Mouse (Mus musculus) midbrain, embryonic 14.5 days (tissue): Measurements from ENCODE around the gene Furin. TPM values are rescaled to one million over a fixed set of nuclear protein-coding genes. Genes with fewer than 3 reads are reported as not detected.

Experiments used
- ATAC-seq: fragments of 200-750 bp; cut with Nextera tagmentation; 2 replicates; pipeline ENCODE4 v1.8.0; 2017; ENCODE audit warnings: moderate number of reproducible peaks, moderate library complexity; ENCODE audit not compliant: low FRiP score, low TSS enrichment
- DNase-seq: peaks from one replicate; pipeline ENCODE4 v3.0.0-alpha.2; 2015
- H3K27ac ChIP-seq: fragments of 300-500 bp; sonication (generic); replicated peaks from 2 replicates; pipeline ENCODE4 v1.5.1; 2014; ENCODE audit warnings: mild to moderate bottlenecking, low read depth, low read length, moderate library complexity
- H3K27me3 ChIP-seq: fragments of 300-500 bp; sonication (generic); 2 replicates; pipeline ENCODE4 v1.6.1; 2014; ENCODE audit warnings: low read length, control low read depth, mixed read lengths; ENCODE audit not compliant: control insufficient read depth, insufficient read depth
- H3K36me3 ChIP-seq: fragments of 300-500 bp; sonication (generic); 2 replicates; pipeline ENCODE4 v1.6.1; 2014; ENCODE audit warnings: low read length, control low read depth; ENCODE audit not compliant: control insufficient read depth, insufficient read depth
- H3K4me1 ChIP-seq: fragments of 300-500 bp; sonication (generic); 2 replicates; pipeline ENCODE4 v1.6.1; 2014; ENCODE audit warnings: mild to moderate bottlenecking, antibody characterized with exemption, low read length, control low read depth; ENCODE audit not compliant: control insufficient read depth, insufficient read depth
- H3K4me2 ChIP-seq: fragments of 300-500 bp; sonication (generic); 2 replicates; pipeline ENCODE4 v1.6.1; 2014; ENCODE audit warnings: mild to moderate bottlenecking, low read length, moderate library complexity
- H3K4me3 ChIP-seq: fragments of 300-500 bp; sonication (generic); replicated peaks from 2 replicates; pipeline ENCODE4 v1.5.1; 2014; ENCODE audit warnings: low read depth, low read length
- H3K9ac ChIP-seq: fragments of 300-500 bp; sonication (generic); replicated peaks from 2 replicates; pipeline ENCODE4 v1.6.1; 2014; ENCODE audit warnings: mild to moderate bottlenecking, low read length, moderate library complexity
- H3K9me3 ChIP-seq: fragments of 300-500 bp; sonication (generic); 2 replicates; pipeline ENCODE4 v1.6.1; 2016; ENCODE audit warnings: low read length, control low read depth, mixed read lengths; ENCODE audit not compliant: control insufficient read depth
- WGBS: fragments of 180-500 bp; shearing (Covaris S2); extraction: QIAGEN DNeasy Blood & Tissue Kit; methylation state at CpG from one replicate; pipeline ENCODE4 v1.1.7; 2014; 5-methylcytosine and 5-hydroxymethylcytosine counted together
- polyA plus RNA-seq: library from polyadenylated mRNA; unstranded; fragments of >200 nt; fragmentation: Nextera tagmentation; extraction: Ambion mirVana; gene quantifications from 2 replicates; pipeline ENCODE4 v1.2.1, GENCODE M21; 2014

Gene Furin
- polyA plus RNA-seq, 1 experiment from 2014 or later = 4.9 TPM

DNA sequence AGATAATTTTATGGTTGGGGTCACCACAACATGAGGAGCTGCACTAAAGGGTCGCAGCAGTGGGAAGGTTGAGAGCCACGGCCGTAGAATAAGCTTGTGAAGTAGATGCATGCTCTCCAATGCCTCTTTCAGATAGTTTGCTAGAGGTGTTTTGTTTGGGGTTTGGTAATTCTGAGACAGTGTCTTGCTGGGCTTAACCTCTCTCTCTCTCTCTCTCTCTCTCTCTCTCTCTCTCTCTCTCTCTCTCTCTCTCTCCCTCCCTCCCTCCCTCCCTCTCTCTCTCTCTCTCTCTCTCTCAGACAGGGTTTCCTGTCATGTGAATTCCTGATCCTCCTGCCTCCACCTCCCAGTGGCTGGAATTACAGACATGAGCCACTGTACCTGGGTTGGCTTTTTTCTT lies 30.5 kb downstream of the Furin start:
- WGBS = 96% methylated on average over 3 of the region's 3 CpGs
- Histone ChIP-seq H3K27ac (no peak overlapping the region), H3K4me2 (no peak overlapping the region), H3K9ac (no peak overlapping the region), H3K36me3 (no peaks in the 10 kb centered on the region), H3K4me3 (no peak overlapping the region), H3K27me3 (no peaks in the 10 kb centered on the region), H3K4me1 (peaks cover 5% of the 10 kb centered on the region), H3K9me3 (no peaks in the 10 kb centered on the region)
- DNase-seq = no peak
- ATAC-seq = no peak

DNA sequence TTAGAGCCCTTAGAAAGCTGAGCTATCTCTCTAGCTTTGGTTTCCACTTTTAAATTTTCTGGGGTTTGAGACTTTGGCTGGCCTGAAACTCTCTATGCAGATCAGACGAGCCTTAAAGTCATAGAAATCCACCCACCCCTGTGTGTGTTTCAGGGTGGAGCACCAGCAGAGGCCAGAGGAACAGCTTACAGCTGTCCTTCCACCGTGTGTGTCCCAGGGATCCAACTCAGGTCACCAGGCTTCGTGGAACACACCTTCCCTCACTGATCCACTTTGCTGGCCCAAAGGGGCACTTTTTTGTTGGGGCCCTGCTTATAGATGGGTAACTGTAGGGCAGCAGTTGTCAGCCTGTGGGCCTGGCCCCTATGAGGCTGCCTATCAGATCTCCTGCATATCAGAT lies 31.0 kb downstream of the Furin start:
- H3K9me3 ChIP-seq = no peaks in the 10 kb centered on the region
- no peaks in the 10 kb centered on the region for H3K36me3 ChIP-seq
- no peak overlapping the region for H3K9ac ChIP-seq
- no peak overlapping the region for H3K4me2 ChIP-seq
- no peak overlapping the region for H3K27ac ChIP-seq
- ATAC-seq (no peak), DNase-seq (no peak)
- H3K4me3 ChIP-seq = no peak overlapping the region
- H3K4me1 ChIP-seq = peaks cover 10% of the 10 kb centered on the region
- no peaks in the 10 kb centered on the region for H3K27me3 ChIP-seq
- 73% methylated on average over 3 of the region's 3 CpGs for whole genome bisulfite sequencing

DNA sequence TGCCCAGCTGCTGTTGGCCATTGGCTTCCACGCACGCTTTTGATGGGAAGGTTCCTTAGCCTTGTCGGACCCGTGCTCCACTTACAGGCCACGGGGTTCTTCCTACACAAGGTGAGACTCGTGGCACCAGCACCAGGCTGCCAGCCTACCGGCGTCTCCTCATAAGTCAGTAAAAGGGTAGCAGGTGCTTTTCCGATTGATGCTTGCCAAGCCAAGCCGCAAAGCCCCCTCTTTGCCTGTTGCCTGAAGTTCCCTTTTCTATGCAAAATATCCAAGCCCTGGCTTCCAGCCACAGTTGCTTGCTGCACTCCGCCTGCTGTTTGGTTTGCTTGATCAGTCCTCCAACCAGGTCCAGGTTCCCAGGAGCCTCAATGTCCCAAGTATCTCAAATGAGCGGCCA lies 31.4 kb downstream of the Furin start:
- WGBS = 80% methylated on average over 12 of the region's 12 CpGs

DNA sequence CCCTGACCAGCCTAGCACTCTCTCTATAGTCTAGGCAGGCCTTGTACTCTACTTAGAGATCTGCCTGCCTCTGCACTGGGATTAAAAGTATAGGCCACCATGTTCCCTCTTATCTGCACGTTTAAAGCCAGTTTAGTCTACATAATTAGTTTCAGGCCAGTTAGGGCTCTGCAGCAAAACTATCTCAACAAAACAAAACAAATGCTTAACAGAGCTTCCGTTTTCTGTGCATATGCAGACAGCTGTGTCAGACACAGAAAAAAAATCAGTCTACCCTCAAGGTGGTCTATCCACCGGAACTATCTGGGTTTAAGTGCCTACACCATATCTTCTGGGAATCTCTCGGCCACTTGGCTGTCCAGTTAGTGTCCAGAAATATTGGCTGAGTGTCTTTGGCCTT lies 31.9 kb downstream of the Furin start:
- H3K27me3 ChIP-seq = no peaks in the 10 kb centered on the region
- no peak for ATAC-seq
- peaks cover 14% of the 10 kb centered on the region for H3K4me1 ChIP-seq
- WGBS = 84% methylated on average over 4 of the region's 4 CpGs
- DNase-seq = no peak
- peaks cover 4% of the 10 kb centered on the region for H3K36me3 ChIP-seq
- no peak overlapping the region for H3K9ac ChIP-seq
- no peak overlapping the region for H3K27ac ChIP-seq
- H3K4me3 ChIP-seq = no peak overlapping the region
- no peaks in the 10 kb centered on the region for H3K9me3 ChIP-seq
- no peak overlapping the region for H3K4me2 ChIP-seq

More for the DNA sequence above, 31.4 kb downstream of the Furin start:
- H3K4me3 ChIP-seq = no peak overlapping the region
- ATAC-seq = no peak
- H3K4me1 ChIP-seq = peaks cover 14% of the 10 kb centered on the region
- DNase-seq = peak; percentile 27
- H3K27me3 ChIP-seq = no peaks in the 10 kb centered on the region
- no peak overlapping the region for H3K4me2 ChIP-seq
- no peaks in the 10 kb centered on the region for H3K9me3 ChIP-seq
- H3K27ac ChIP-seq = no peak overlapping the region
- H3K9ac ChIP-seq = no peak overlapping the region
- no peaks in the 10 kb centered on the region for H3K36me3 ChIP-seq

DNA sequence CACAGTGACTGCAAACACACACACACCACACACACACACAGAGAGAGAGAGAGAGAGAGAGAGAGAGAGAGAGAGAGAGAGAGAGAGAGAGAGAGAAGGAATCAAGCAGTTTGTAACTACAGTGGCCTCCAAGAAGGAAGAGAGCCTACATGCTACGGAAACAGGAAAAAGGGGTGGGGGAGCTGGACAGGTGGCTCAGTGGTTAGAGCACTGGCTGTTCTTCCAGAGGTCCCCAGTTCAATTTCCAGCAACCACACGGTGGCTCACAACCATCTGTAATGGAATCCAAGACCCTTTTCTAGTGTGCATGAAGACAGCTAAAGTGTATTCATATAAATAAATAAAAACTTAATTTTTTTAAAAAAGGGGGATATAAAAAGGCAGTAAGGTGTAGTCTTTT lies 32.6 kb downstream of the Furin start:
- no peak for DNase-seq
- no peak overlapping the region for H3K9ac ChIP-seq
- 61% methylated on average over 2 of the region's 2 CpGs for WGBS

DNA sequence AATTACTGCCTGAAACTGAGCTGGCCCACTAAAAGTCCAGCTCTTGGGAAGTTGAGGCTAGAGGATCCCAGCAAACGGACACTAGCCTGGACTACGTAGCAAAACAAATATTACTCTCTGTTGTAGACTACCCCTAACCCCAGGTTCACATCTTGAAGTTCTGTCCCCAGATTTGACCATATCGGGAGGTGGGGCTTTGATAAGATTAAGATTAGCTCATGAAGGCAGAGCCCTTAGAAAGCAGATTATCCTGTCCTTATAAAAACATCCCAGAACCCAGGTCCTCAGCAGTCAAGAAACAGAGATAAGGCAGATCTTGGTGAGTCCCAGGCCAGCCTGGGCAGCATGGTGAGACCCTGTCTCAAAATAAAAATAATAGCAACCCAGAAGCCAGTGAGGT lies 33.1 kb downstream of the Furin start:
- 86% methylated on average over 3 of the region's 3 CpGs for WGBS
- no peak for DNase-seq
- H3K27ac ChIP-seq = no peak overlapping the region
- H3K9ac ChIP-seq = no peak overlapping the region
- peaks cover 16% of the 10 kb centered on the region for H3K36me3 ChIP-seq
- no peaks in the 10 kb centered on the region for H3K9me3 ChIP-seq
- no peak for ATAC-seq
- peaks cover 14% of the 10 kb centered on the region for H3K4me1 ChIP-seq
- H3K4me2 ChIP-seq = no peak overlapping the region
- no peaks in the 10 kb centered on the region for H3K27me3 ChIP-seq
- H3K4me3 ChIP-seq = no peak overlapping the region

More for the DNA sequence above, 32.6 kb downstream of the Furin start:
- Histone ChIP-seq H3K27ac (no peak overlapping the region), H3K4me1 (peaks cover 14% of the 10 kb centered on the region), H3K4me2 (no peak overlapping the region), H3K4me3 (no peak overlapping the region), H3K36me3 (peaks cover 11% of the 10 kb centered on the region), H3K27me3 (no peaks in the 10 kb centered on the region), H3K9me3 (no peaks in the 10 kb centered on the region)
- no peak for ATAC-seq

DNA sequence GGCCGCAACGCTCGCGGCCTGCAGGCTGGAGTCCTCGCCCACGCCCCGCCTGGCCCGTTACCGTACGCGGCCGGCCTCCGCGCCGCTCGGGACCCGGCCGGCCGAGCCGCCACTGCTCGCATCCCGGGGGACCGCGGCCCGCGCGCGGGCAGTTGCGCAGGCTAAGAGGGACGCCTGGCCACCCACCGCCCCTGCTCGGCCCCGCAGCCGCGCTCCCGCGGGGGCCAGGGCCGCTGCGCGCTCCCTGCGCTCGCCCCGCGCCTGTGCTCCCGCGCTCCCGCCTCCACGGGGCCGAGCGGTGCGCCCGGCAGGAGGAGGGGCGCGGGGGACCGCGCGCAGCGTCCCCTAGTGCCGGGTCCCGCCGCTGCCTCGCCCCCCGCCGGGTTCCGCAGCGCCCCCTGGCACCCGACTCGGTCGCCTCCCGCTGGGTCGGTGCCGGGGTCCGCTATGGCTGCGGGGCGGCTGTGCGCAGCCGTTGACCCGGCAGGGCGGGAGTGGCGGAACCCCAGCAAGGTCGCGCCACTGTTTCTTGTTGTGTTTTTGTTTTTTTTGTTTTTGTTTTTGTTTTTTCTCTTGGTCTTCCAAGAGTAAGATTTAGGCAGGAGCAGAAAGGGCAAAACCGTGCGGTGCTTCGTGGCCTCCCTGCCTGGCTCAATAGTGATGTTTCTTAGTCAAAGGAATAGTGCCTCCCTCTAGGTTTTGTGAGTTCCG lies 34.0 kb downstream of the Furin start, which contains the start of gene Man2a2:
Gene Man2a2 (minus strand): TSS at position 335 of the 711 bp plus-strand sequence.
- peak; percentile 71 for ATAC-seq
- H3K27me3 ChIP-seq = no peaks in the 10 kb centered on the region
- H3K9me3 ChIP-seq = no peaks in the 10 kb centered on the region
- peaks cover 14% of the 10 kb centered on the region for H3K4me1 ChIP-seq
- peak within 1 kb of the TSS; percentile 75 for H3K4me2 ChIP-seq
- H3K9ac ChIP-seq = peak within 1 kb of the TSS; percentile 86
- under 1% methylated on average over 85 of the region's 86 CpGs for WGBS
- H3K27ac ChIP-seq = peak within 1 kb of the TSS; percentile 82
- peak within 1 kb of the TSS; percentile 76 for H3K4me3 ChIP-seq
- H3K36me3 ChIP-seq = peaks cover 25% of the 10 kb centered on the region
- DNase-seq = peak; percentile 92

DNA sequence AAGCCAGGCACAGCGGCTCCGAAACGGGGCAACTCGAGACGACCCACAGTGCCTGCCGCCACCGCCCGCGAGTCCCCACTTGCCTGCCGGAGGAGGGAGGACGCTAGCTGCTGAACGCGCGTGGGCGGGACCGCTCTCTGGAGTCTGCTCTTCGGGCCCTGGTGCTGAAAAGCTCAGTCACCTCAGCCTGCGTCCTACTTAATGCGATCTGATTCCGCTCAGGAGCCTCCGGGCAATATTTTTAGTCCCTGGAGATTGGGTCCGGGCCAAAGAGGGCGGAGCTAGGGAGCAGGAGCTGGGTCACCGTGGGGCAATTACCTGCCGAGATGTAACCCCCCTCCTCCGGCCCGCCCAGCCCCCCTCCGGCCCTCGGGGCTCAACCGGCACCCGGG lies 34.6 kb downstream of the Furin start:
- WGBS = under 1% methylated on average over 31 of the region's 31 CpGs
- Histone ChIP-seq H3K36me3 (peaks cover 31% of the 10 kb centered on the region), H3K27me3 (no peaks in the 10 kb centered on the region), H3K9ac (peak overlapping the region; percentile 86), H3K4me1 (peaks cover 14% of the 10 kb centered on the region), H3K27ac (peak overlapping the region; percentile 82), H3K4me2 (peak overlapping the region; percentile 75), H3K4me3 (peak overlapping the region; percentile 76), H3K9me3 (no peaks in the 10 kb centered on the region)
- ATAC-seq (peak; percentile 69), DNase-seq (peak; percentile 81)

DNA sequence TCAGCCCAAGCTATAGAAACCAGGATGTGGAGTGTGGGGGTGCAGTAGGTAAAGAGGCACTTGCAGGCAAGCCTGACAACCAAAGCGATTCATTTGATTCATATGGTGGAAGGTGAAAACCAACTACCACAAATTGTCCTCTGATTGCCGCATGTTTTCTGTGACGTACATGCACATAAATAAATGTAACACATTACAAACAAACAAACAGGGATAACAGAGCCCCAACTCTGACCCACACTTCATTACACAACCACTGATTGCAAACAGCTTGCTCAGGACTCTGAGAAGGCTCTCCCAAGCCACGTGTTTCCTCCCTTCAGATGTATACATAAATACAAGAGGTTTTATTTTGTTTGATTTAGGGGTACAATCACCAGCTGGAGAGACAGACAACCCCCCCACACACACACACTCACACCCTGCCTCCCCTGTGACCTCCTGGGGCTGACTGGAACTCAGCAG lies 35.2 kb downstream of the Furin start:
- peaks cover 31% of the 10 kb centered on the region for H3K36me3 ChIP-seq
- no peaks in the 10 kb centered on the region for H3K27me3 ChIP-seq
- DNase-seq (peak; percentile 23), ATAC-seq (no peak)
- H3K9me3 ChIP-seq = no peaks in the 10 kb centered on the region
- H3K9ac ChIP-seq = peak overlapping the region; percentile 86
- peak overlapping the region; percentile 76 for H3K4me3 ChIP-seq
- H3K27ac ChIP-seq = no peak overlapping the region
- 59% methylated on average over 4 of the region's 4 CpGs for WGBS
- H3K4me1 ChIP-seq = peaks cover 14% of the 10 kb centered on the region
- peak overlapping the region; percentile 75 for H3K4me2 ChIP-seq
